Mouse (Mus musculus): ENCODE results near the gene Olfr1132. TPM values are rescaled to one million over a fixed set of nuclear protein-coding genes. Genes with fewer than 3 reads are reported as not detected.
"Not testable (repeated sequence)": the region's sequence is repeated elsewhere in the genome, so short reads cannot be mapped to it uniquely, and the experiment has no call there.

Olfr1132 gene
- polyA plus RNA-seq (2016; fragmentation: Nextera tagmentation; extraction: Ambion mirVana): not detected in 2 replicates

DNA sequence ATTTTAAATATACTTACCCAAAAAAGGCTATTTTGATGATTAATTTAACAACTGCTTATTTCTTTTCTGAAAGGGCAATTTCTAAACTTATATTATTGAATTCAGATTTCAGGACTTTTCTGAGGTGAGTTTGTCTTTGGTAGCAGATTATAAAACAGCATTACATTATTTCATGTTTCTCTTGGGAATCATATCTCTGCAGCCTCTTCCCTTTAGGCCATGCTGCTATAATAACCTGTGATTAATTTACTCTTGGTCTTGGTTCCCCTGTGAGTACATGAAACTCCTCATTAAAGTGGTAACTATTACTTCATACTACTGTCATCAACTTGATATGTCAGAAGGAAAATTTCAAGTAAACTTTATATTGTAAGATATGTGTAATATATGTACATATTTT lies at the start of gene Olfr1132:
Olfr1132 (minus strand) TSS at position 101 of the 400 bp plus-strand sequence.
- Histone ChIP-seq H3K4me2 (replicated peaks) (no peak within 1 kb of the TSS), H3K27me3 (no peaks in the 10 kb centered on the region), H3K9me3 (no peaks in the 10 kb centered on the region), H3K4me3 (no peak within 1 kb of the TSS), H3K4me1 (no peaks in the 10 kb centered on the region), H3K27ac (replicated peaks) (no peak within 1 kb of the TSS), H3K36me3 (no peaks in the 10 kb centered on the region), H3K9ac (replicated peaks) (no peak within 1 kb of the TSS)
- ATAC-seq (ENCODE audit: low FRiP score, low read depth): no peak

DNA sequence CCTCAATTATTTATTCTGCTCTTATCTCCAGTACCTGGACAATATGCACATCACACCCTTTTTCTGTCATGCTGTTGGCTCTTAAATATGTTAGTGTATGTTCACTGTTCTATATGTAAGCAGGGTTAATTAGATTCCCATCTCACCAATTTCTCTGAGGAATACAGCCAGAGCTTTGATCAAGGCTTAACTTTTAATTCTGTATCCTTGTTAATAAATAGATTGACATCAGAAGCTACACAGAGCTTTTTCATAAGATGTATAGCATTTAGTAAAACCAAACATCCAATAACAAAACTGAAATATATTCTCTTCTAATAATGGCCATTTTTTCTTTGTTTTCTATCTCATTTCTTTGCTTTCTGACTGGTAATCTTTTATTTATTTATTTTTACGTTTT lies 36.2 kb upstream of the Olfr1132 start, which contains the start of gene Olfr1135:
Olfr1135 (minus strand) TSS at position 101 of the 400 bp plus-strand sequence.
- ATAC-seq (ENCODE audit: low FRiP score, low read depth): no peak
- no peak within 1 kb of the TSS for H3K4me3 ChIP-seq
- no peaks in the 10 kb centered on the region for H3K4me1 ChIP-seq
- H3K36me3 ChIP-seq: no peaks in the 10 kb centered on the region
- H3K27ac ChIP-seq (replicated peaks): no peak within 1 kb of the TSS
- no peak within 1 kb of the TSS for H3K9ac ChIP-seq (replicated peaks)
- no peaks in the 10 kb centered on the region for H3K27me3 ChIP-seq
- 17% methylated on average over 1 of the region's 1 CpGs for WGBS
- H3K9me3 ChIP-seq: no peaks in the 10 kb centered on the region
- no peak within 1 kb of the TSS for H3K4me2 ChIP-seq (replicated peaks)

DNA sequence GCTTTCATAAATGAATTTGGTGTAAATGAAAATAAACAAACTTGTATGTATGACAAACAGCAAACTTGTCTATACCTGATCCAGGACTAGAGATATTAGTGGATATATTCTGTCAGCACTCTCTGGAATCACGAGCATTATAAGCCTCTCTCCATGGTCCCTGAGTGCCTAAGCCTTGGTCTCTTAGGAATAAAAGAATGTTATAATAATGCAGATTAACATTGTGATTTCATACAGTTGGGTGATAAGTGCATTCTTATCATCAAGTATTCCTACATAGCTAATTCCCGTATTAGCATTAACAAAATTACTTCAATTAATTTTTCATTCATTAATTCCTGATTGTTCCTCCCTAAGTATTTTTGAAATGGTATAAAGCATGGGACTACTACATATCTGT lies 21.0 kb upstream of the Olfr1132 start, which contains the start of gene Olfr1134:
Olfr1134 (minus strand) TSS at position 101 of the 400 bp plus-strand sequence.
- H3K4me2 ChIP-seq (replicated peaks): no peak within 1 kb of the TSS
- no peaks in the 10 kb centered on the region for H3K36me3 ChIP-seq
- no peak within 1 kb of the TSS for H3K4me3 ChIP-seq
- H3K27me3 ChIP-seq: no peaks in the 10 kb centered on the region
- no peak within 1 kb of the TSS for H3K9ac ChIP-seq (replicated peaks)
- 85% methylated on average over 2 of the region's 2 CpGs for WGBS
- no peak for ATAC-seq (ENCODE audit: low FRiP score, low read depth)
- H3K9me3 ChIP-seq: no peaks in the 10 kb centered on the region
- no peaks in the 10 kb centered on the region for H3K4me1 ChIP-seq
- no peak within 1 kb of the TSS for H3K27ac ChIP-seq (replicated peaks)

DNA sequence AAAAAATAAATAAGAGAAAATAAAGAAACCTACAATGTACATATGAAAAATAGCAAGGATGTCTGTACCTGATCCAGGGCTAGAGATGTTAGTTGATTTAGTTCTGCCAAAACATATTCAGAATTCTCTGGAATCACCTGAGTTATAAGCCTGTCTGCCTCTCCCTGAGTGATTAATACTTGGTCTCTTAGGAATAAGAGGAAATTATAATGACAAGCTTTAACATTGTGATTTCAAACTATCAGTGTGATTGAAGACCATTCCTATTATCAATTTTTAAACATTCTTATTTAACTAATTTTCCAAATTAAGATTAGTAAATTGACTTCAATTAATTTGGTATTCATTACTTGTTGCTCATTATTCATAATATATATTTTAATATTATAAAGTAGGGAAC lies 9.9 kb upstream of the Olfr1132 start, which contains the start of gene Olfr1133:
Olfr1133 (minus strand) TSS at position 101 of the 400 bp plus-strand sequence.
- Histone ChIP-seq H3K4me1 (no peaks in the 10 kb centered on the region), H3K36me3 (no peaks in the 10 kb centered on the region), H3K9ac (replicated peaks) (no peak within 1 kb of the TSS), H3K27me3 (no peaks in the 10 kb centered on the region), H3K4me2 (replicated peaks) (no peak within 1 kb of the TSS), H3K9me3 (no peaks in the 10 kb centered on the region), H3K4me3 (no peak within 1 kb of the TSS), H3K27ac (replicated peaks) (no peak within 1 kb of the TSS)
- ATAC-seq (ENCODE audit: low FRiP score, low read depth): no peak

DNA sequence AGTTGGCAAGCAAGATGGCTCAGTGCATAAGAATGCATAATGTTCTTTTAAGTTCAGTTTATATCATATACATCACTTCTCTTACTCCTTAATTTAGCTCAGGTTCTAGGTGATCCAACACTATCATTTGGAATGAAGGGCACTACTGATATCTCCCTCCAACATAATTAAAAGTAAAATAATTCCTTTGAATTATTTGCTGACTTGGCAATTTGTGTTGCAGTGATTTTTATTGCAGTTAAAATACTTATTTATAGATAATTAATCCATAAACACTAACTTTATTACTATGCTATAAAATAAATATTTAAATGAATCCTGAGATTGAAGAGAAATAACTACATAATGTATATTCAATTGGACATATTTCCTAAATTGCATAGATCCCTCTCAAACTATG lies 5.1 kb upstream of the Olfr1132 start:
- H3K4me3 ChIP-seq: no peak overlapping the region
- H3K9ac ChIP-seq (replicated peaks): no peak overlapping the region
- H3K27ac ChIP-seq (replicated peaks): no peak overlapping the region
- no peak for ATAC-seq (ENCODE audit: low FRiP score, low read depth)
- no peak overlapping the region for H3K4me2 ChIP-seq (replicated peaks)
- H3K4me1 ChIP-seq: no peaks in the 10 kb centered on the region
- H3K36me3 ChIP-seq: no peaks in the 10 kb centered on the region
- no peaks in the 10 kb centered on the region for H3K9me3 ChIP-seq
- H3K27me3 ChIP-seq: no peaks in the 10 kb centered on the region

DNA sequence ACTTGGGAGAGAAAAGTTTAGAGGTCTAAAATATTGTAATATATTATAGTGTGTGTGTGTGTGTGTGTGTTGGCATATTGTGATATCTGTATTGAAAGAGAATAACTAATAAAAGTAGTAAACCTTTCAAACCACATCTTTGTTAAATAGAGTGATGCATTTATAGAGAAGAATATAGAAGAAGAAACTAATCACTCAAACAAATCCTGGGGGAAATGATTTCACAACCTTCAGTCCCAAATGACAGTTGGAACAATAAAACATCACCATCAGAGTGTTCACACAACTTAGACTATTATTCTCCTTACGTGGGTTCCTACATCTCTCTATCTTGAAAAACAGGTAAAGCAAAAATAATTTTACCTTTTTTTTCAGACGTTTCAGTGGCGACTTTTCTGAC lies 10.5 kb downstream of the Olfr1132 start, which contains the start of gene Olfr1131:
Olfr1131 (plus strand) TSS at position 301 of the 400 bp plus-strand sequence.
- ATAC-seq (ENCODE audit: low FRiP score, low read depth): no peak
- no peak within 1 kb of the TSS for H3K27ac ChIP-seq (replicated peaks)
- no peak within 1 kb of the TSS for H3K4me3 ChIP-seq
- H3K9me3 ChIP-seq: no peaks in the 10 kb centered on the region
- no peak within 1 kb of the TSS for H3K9ac ChIP-seq (replicated peaks)
- H3K27me3 ChIP-seq: no peaks in the 10 kb centered on the region
- no peak within 1 kb of the TSS for H3K4me2 ChIP-seq (replicated peaks)
- H3K36me3 ChIP-seq: no peaks in the 10 kb centered on the region
- 66% methylated on average over 3 of the region's 3 CpGs for WGBS
- H3K4me1 ChIP-seq: no peaks in the 10 kb centered on the region

DNA sequence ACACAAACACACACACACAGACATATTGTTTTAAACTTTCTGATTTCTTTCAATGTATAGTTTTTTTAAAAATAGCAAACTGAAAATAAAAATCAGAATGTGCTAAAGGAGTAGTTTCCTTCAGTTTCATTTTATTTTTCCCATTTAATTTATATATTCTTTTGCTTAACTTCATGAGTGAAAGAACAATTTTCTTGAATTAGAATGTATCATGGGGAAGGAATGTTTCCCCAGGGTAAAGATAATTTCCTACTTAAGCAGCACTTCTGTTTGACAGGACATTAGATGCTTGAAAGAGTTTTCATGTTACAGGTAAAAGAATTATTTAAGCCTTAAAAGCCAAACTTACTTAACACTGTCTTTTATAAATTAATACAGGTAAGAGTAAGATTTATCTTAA lies 31.4 kb downstream of the Olfr1132 start, which contains the start of gene Olfr1130:
Olfr1130 (plus strand) TSS at position 301 of the 400 bp plus-strand sequence.
- not testable (repeated sequence) for H3K9ac ChIP-seq (replicated peaks); H3K4me3 ChIP-seq; H3K9me3 ChIP-seq; H3K36me3 ChIP-seq; H3K27ac ChIP-seq (replicated peaks); H3K4me1 ChIP-seq; H3K4me2 ChIP-seq (replicated peaks); H3K27me3 ChIP-seq; ATAC-seq (ENCODE audit: low FRiP score, low read depth)

Other genes with a start within 250 kb of the Olfr1132 start
- gene Olfr1123, start 220.9 kb downstream of the Olfr1132 start, polyA plus RNA-seq (2016; fragmentation: Nextera tagmentation; extraction: Ambion mirVana): not detected in 2 replicates
- gene Olfr1124, start 207.3 kb downstream of the Olfr1132 start, polyA plus RNA-seq (2016; fragmentation: Nextera tagmentation; extraction: Ambion mirVana): 0.09 and 0.16 TPM in 2 replicates
- not detected in 2 replicates for gene Olfr1126, start 183.6 kb downstream of the Olfr1132 start, polyA plus RNA-seq (2016; fragmentation: Nextera tagmentation; extraction: Ambion mirVana)
- not detected in 2 replicates for gene Pramel7, start 140.4 kb downstream of the Olfr1132 start, polyA plus RNA-seq (2016; fragmentation: Nextera tagmentation; extraction: Ambion mirVana)
- gene Pramel6, start 131.0 kb downstream of the Olfr1132 start, polyA plus RNA-seq (2016; fragmentation: Nextera tagmentation; extraction: Ambion mirVana): not detected in 2 replicates
- not detected in 2 replicates for gene Olfr153, start 105.7 kb downstream of the Olfr1132 start, polyA plus RNA-seq (2016; fragmentation: Nextera tagmentation; extraction: Ambion mirVana)
- gene Olfr1128, start 92.0 kb downstream of the Olfr1132 start, polyA plus RNA-seq (2016; fragmentation: Nextera tagmentation; extraction: Ambion mirVana): not detected in 2 replicates
- gene Olfr1129, start 63.6 kb downstream of the Olfr1132 start, polyA plus RNA-seq (2016; fragmentation: Nextera tagmentation; extraction: Ambion mirVana): not detected in 2 replicates
- gene Olfr1130, start 31.3 kb downstream of the Olfr1132 start, polyA plus RNA-seq (2016; fragmentation: Nextera tagmentation; extraction: Ambion mirVana): not detected in 2 replicates
- not detected in 2 replicates for gene Olfr1131, start 10.4 kb downstream of the Olfr1132 start, polyA plus RNA-seq (2016; fragmentation: Nextera tagmentation; extraction: Ambion mirVana)
- not detected in 2 replicates for gene Olfr1133, start 9.8 kb upstream of the Olfr1132 start, polyA plus RNA-seq (2016; fragmentation: Nextera tagmentation; extraction: Ambion mirVana)
- not detected in 2 replicates for gene Olfr1134, start 20.9 kb upstream of the Olfr1132 start, polyA plus RNA-seq (2016; fragmentation: Nextera tagmentation; extraction: Ambion mirVana)
- gene Olfr1135, start 36.1 kb upstream of the Olfr1132 start, polyA plus RNA-seq (2016; fragmentation: Nextera tagmentation; extraction: Ambion mirVana): not detected in 2 replicates
- not detected in 2 replicates for gene Olfr1136, start 56.4 kb upstream of the Olfr1132 start, polyA plus RNA-seq (2016; fragmentation: Nextera tagmentation; extraction: Ambion mirVana)
- not detected in 2 replicates for gene Olfr1137, start 75.6 kb upstream of the Olfr1132 start, polyA plus RNA-seq (2016; fragmentation: Nextera tagmentation; extraction: Ambion mirVana)
- gene Olfr1138, start 102.4 kb upstream of the Olfr1132 start, polyA plus RNA-seq (2016; fragmentation: Nextera tagmentation; extraction: Ambion mirVana): not detected in 2 replicates
- not detected in 2 replicates for gene Olfr1140, start 106.2 kb upstream of the Olfr1132 start, polyA plus RNA-seq (2016; fragmentation: Nextera tagmentation; extraction: Ambion mirVana)
- not detected in 2 replicates for gene Olfr1141, start 116.5 kb upstream of the Olfr1132 start, polyA plus RNA-seq (2016; fragmentation: Nextera tagmentation; extraction: Ambion mirVana)
- gene Olfr152, start 141.9 kb upstream of the Olfr1132 start, polyA plus RNA-seq (2016; fragmentation: Nextera tagmentation; extraction: Ambion mirVana): not detected in 2 replicates
- not detected in 2 replicates for gene Olfr1143, start 163.1 kb upstream of the Olfr1132 start, polyA plus RNA-seq (2016; fragmentation: Nextera tagmentation; extraction: Ambion mirVana)
- gene Olfr1145, start 172.3 kb upstream of the Olfr1132 start, polyA plus RNA-seq (2016; fragmentation: Nextera tagmentation; extraction: Ambion mirVana): not detected in 2 replicates
- not detected in 2 replicates for gene Olfr1148, start 193.0 kb upstream of the Olfr1132 start, polyA plus RNA-seq (2016; fragmentation: Nextera tagmentation; extraction: Ambion mirVana)
- not detected in 2 replicates for gene Olfr1150-ps1, start 206.5 kb upstream of the Olfr1132 start, polyA plus RNA-seq (2016; fragmentation: Nextera tagmentation; extraction: Ambion mirVana)
- not detected in 2 replicates for gene Olfr1151, start 218.3 kb upstream of the Olfr1132 start, polyA plus RNA-seq (2016; fragmentation: Nextera tagmentation; extraction: Ambion mirVana)
- not detected in 2 replicates for gene Olfr1152, start 229.0 kb upstream of the Olfr1132 start, polyA plus RNA-seq (2016; fragmentation: Nextera tagmentation; extraction: Ambion mirVana)

All from midbrain, embryonic 12.5 days (tissue).